Mouse (Mus musculus): Measurements from ENCODE around the gene Efna4. TPM values are rescaled to one million over a fixed set of nuclear protein-coding genes. Genes with fewer than 3 reads are reported as not detected.

Efna4 gene
- polyA plus RNA-seq, 1 experiment: 1.1 TPM

GRCm38 (mm10) chr3:89333053-89333452, 4.8 kb downstream of the Efna4 start:
- Histone ChIP-seq H3K4me1 (ENCODE audit: control insufficient read depth, insufficient read depth, low read length) (no peaks in the 10 kb centered on the region), H3K27ac (ENCODE audit: insufficient read depth, low read length) (no peak overlapping the region), H3K4me3 (ENCODE audit: insufficient read depth, low read length) (no peak overlapping the region)
- TF ChIP-seq POLR2A (IDR thresholded peaks at IDR 0.05; ENCODE audit: extremely low read depth, insufficient read depth, low read length) (no peak), CTCF (IDR thresholded peaks at IDR 0.05; ENCODE audit: extremely low read depth, insufficient read depth, low read length) (no peak)

- H3K4me1 ChIP-seq (ENCODE audit: control insufficient read depth, insufficient read depth, low read length): no peaks in the 10 kb centered on the region
- no peak overlapping the region for H3K4me3 ChIP-seq (ENCODE audit: insufficient read depth, low read length)
- no peak for TF ChIP-seq CTCF (IDR thresholded peaks at IDR 0.05; ENCODE audit: extremely low read depth, insufficient read depth, low read length)
- TF ChIP-seq POLR2A (IDR thresholded peaks at IDR 0.05; ENCODE audit: extremely low read depth, insufficient read depth, low read length): no peak
- no peak overlapping the region for H3K27ac ChIP-seq (ENCODE audit: insufficient read depth, low read length)
Observed at GRCm38 (mm10) chr3:89332476-89332875, 5.4 kb downstream of the Efna4 start.

- no peaks in the 10 kb centered on the region for H3K4me1 ChIP-seq (ENCODE audit: control insufficient read depth, insufficient read depth, low read length)
- H3K27ac ChIP-seq (ENCODE audit: insufficient read depth, low read length): no peak overlapping the region
- TF ChIP-seq POLR2A (IDR thresholded peaks at IDR 0.05; ENCODE audit: extremely low read depth, insufficient read depth, low read length) (no peak), CTCF (IDR thresholded peaks at IDR 0.05; ENCODE audit: extremely low read depth, insufficient read depth, low read length) (no peak)
- no peak overlapping the region for H3K4me3 ChIP-seq (ENCODE audit: insufficient read depth, low read length)
Observed at GRCm38 (mm10) chr3:89332013-89332412, 5.8 kb downstream of the Efna4 start.

DNA sequence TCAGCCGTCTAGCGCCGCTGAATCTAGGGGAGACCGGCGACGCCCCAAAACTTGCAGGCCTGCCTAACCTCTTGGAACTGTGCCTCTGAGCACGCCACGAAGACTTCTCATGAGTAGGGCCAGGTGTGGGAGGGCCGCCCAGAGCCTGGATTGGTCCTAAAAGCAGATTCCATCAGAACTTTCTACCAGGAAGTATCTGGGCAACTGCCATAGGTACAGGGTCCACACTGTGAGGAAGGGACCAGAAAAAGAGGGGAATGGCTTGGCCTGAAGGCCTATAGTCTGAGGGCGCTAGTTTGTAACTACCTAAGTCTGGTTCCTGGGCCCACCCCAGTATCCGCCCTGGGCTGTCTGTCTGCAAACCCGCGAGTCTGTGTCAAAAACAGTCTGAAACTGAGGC, 6.3 kb downstream of the Efna4 start:
- Histone ChIP-seq H3K4me1 (ENCODE audit: control insufficient read depth, insufficient read depth, low read length) (no peaks in the 10 kb centered on the region), H3K4me3 (ENCODE audit: insufficient read depth, low read length) (no peak overlapping the region), H3K27ac (ENCODE audit: insufficient read depth, low read length) (no peak overlapping the region)
- TF ChIP-seq CTCF (IDR thresholded peaks at IDR 0.05; ENCODE audit: extremely low read depth, insufficient read depth, low read length) (no peak), POLR2A (IDR thresholded peaks at IDR 0.05; ENCODE audit: extremely low read depth, insufficient read depth, low read length) (no peak)

DNA sequence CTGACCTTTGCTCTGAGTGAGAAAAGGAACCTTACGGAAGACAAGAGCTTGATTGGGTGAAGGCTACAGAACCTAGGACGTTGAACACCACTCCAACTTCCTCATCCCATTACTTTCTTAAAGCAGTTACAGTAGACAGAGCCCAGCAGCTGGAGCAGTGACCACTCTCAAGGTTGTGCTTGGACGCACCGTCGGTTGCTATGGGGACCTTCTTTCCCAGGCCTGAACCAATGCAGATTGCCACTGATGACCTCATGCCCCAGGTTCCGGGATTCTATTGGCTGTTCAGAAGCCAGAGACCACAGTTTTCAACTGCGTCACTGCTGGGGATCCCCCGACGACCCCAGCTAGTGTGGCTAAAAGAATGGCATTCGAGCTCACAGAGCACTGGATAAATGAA, 6.9 kb downstream of the Efna4 start:
- no peak for TF ChIP-seq CTCF (IDR thresholded peaks at IDR 0.05; ENCODE audit: extremely low read depth, insufficient read depth, low read length)
- no peak for TF ChIP-seq POLR2A (IDR thresholded peaks at IDR 0.05; ENCODE audit: extremely low read depth, insufficient read depth, low read length)
- Histone ChIP-seq H3K4me1 (ENCODE audit: control insufficient read depth, insufficient read depth, low read length) (no peaks in the 10 kb centered on the region), H3K27ac (ENCODE audit: insufficient read depth, low read length) (no peak overlapping the region), H3K4me3 (ENCODE audit: insufficient read depth, low read length) (no peak overlapping the region)

DNA sequence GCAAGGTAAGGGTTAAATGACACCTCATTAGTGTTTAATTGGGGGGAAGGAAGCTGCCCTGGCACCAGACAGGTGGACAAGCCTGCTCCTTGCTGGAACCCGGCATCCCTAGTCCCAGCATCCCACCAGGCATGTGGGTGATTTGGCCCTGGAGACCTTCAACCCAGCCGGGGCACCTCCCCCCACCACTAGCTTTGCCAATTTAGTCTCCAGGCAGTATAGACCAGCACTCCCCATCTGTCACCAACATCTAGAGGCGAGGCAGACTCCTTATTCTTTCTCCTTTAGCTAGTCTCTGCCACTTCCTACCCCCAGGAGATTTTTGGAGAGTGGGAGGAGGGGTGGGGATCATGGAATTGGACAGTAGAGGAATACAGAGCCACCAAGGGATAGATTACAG, 7.5 kb downstream of the Efna4 start:
- no peak overlapping the region for H3K27ac ChIP-seq (ENCODE audit: insufficient read depth, low read length)
- H3K4me1 ChIP-seq (ENCODE audit: control insufficient read depth, insufficient read depth, low read length): no peaks in the 10 kb centered on the region
- H3K4me3 ChIP-seq (ENCODE audit: insufficient read depth, low read length): no peak overlapping the region
- TF ChIP-seq CTCF (IDR thresholded peaks at IDR 0.05; ENCODE audit: extremely low read depth, insufficient read depth, low read length) (no peak), POLR2A (IDR thresholded peaks at IDR 0.05; ENCODE audit: extremely low read depth, insufficient read depth, low read length) (no peak)

DNA sequence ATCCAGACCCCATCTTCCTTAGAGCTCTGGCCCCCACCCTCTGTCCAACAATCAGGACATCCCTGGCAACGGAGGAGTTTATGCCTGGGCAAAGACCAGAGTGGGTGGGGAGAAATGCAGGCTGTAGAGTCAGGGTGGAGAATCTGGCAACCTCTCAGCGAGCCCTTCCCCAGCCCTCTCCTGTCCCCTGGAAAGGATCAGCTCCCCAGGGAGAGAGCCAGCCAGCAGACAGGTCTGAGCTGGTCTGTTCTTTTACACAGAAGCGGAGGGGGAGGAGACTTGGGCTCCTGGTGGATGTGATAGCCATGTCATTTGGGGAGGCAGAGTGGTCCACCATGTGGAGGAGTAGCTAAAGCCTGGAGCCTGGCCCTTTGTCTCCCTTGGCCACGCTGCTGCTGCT, 9.2 kb downstream of the Efna4 start:
- Histone ChIP-seq H3K27ac (ENCODE audit: insufficient read depth, low read length) (no peak overlapping the region), H3K4me3 (ENCODE audit: insufficient read depth, low read length) (no peak overlapping the region), H3K4me1 (ENCODE audit: control insufficient read depth, insufficient read depth, low read length) (no peaks in the 10 kb centered on the region)
- no peak for TF ChIP-seq POLR2A (IDR thresholded peaks at IDR 0.05; ENCODE audit: extremely low read depth, insufficient read depth, low read length)
- no peak for TF ChIP-seq CTCF (IDR thresholded peaks at IDR 0.05; ENCODE audit: extremely low read depth, insufficient read depth, low read length)

GRCm38 (mm10) chr3:89327371-89327870, 10.4 kb downstream of the Efna4 start:
- Histone ChIP-seq H3K27ac (ENCODE audit: insufficient read depth, low read length) (no peak overlapping the region), H3K4me3 (ENCODE audit: insufficient read depth, low read length) (no peak overlapping the region), H3K4me1 (ENCODE audit: control insufficient read depth, insufficient read depth, low read length) (no peaks in the 10 kb centered on the region)
- no peak for TF ChIP-seq CTCF (IDR thresholded peaks at IDR 0.05; ENCODE audit: extremely low read depth, insufficient read depth, low read length)
- no peak for TF ChIP-seq POLR2A (IDR thresholded peaks at IDR 0.05; ENCODE audit: extremely low read depth, insufficient read depth, low read length)

- TF ChIP-seq CTCF (IDR thresholded peaks at IDR 0.05; ENCODE audit: extremely low read depth, insufficient read depth, low read length) (no peak), POLR2A (IDR thresholded peaks at IDR 0.05; ENCODE audit: extremely low read depth, insufficient read depth, low read length) (no peak)
- Histone ChIP-seq H3K27ac (ENCODE audit: insufficient read depth, low read length) (no peak overlapping the region), H3K4me1 (ENCODE audit: control insufficient read depth, insufficient read depth, low read length) (no peaks in the 10 kb centered on the region), H3K4me3 (ENCODE audit: insufficient read depth, low read length) (no peak overlapping the region)
Observed at GRCm38 (mm10) chr3:89325882-89326281, 11.9 kb downstream of the Efna4 start.

DNA sequence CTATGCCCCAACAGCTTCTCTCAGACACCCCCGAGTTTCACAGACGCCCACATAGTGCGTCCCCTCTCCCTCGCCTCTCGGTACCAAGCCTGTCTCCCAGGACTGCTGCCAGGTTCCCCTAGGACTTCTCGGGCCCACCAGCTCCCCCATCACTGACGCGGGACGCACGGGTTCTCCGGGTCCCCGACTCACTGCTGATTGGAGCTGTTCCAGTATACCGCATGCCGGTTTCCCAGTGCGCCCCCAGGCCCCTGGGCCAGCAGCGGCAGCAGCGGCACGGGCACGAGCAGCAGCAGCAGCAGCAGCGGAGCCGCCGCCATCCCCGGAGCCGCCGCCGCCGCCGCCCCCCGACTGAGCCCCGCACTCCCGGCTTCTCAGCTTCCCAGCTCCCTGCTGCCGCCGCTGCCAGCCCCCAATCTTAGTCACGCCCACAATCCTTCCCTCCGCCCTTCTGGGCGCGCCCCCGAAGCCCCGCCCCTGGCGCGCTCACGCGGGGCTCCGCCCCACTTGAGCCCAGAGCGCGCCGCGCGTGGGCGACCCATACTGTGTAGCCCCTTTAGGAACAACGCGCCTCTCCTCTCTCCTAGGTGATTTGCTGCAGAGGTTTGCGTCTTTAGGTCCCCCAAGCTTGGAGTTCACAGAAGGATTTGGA, 15.2 kb downstream of the Efna4 start, which contains the start of gene Efna3:
Gene Efna3, minus strand, starts transcription at position 452 of the 652 bp plus-strand sequence.
- TF ChIP-seq CTCF (IDR thresholded peaks at IDR 0.05; ENCODE audit: extremely low read depth, insufficient read depth, low read length): no peak
- peak; percentile 17; the same call in 1 of the 2 replicates for TF ChIP-seq POLR2A (IDR thresholded peaks at IDR 0.05; ENCODE audit: extremely low read depth, insufficient read depth, low read length)
- Histone ChIP-seq H3K4me1 (ENCODE audit: control insufficient read depth, insufficient read depth, low read length) (peaks cover 4% of the 10 kb centered on the region; the same call in 1 of the 2 replicates), H3K27ac (ENCODE audit: insufficient read depth, low read length) (peak within 1 kb of the TSS; percentile 48), H3K4me3 (ENCODE audit: insufficient read depth, low read length) (peak within 1 kb of the TSS; percentile 81)

Data from cortical plate, adult 2 months (tissue).